Mouse (Mus musculus) frontal cortex, postnatal 14 days (tissue): ENCODE results near the gene Tmem106a.
A peak's percentile ranks its signal among the peaks of the same experiment; 100 is the strongest.
"Not testable (repeated sequence)": the region's sequence is repeated elsewhere in the genome, so short reads cannot be mapped to it uniquely, and the experiment has no call there.

Experiments
- DNase-seq, 2 experiments: peaks; one replicate each; pipeline ENCODE4 v3.0.0; 2022; ENCODE audit warnings: low spot score in 2 of 2

Gene Tmem106a

DNA sequence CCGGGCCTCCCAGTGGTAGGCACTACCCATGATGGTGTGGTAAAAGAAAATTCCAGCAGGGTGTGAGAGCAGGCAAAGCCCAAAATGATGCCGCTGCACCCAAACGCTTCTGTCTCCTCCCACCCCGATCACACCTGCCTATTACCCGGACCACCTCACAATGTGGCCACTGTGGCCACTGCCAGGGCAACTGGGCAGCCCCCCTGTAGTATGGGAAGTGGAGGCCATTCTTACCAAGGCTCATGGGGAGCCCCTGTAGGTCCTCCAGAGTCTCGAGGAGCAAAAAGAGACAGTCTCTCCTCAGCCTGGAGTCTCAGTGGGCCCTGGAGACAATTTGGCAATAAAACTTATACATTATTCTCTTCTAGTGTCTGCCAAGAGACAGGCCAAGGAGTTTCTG, 17.1 kb downstream of the Tmem106a start, which contains the start of gene Gm11634:
Gm11634 (minus strand) TSS at position 101 of the 400 bp plus-strand sequence.
- no peak for DNase-seq

DNA sequence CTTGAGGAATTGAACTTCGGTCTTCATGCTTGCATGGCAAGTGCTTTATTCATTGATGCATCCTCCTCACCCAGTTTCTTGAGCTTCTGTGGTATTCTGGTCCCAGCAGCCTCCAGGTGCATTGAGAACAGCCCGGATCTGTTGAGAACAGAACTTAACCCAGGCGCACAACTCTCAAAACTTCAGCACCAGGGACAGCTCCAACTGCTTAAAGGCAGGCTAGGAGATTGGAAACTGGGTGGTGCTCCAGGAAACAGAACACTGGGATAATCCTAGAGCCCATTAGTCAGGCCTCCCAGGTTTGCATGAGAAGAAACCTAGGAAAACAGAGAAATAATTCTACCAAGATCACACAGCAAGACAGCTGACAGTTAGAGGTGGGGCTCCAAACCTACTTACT, 20.4 kb downstream of the Tmem106a start:
- no peak for DNase-seq

DNA sequence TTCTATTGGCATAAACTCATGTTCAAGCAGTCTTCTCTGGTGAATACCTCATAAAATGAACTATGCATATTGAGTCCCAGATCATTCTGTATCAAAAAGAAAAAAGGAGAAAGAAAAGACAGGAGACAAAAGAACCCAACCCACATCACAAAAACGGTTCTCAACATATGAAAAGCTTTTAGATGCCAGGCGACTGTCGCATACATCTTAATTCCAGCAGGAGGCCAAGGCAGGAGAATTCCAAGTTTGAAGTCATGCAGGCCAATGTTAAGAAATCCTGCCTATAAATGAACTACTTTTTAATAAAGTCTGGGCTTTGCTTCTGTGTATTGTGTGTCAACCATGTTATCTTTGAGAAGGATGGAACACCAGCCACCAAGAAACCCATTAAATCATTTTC, 22.1 kb downstream of the Tmem106a start:
- no peak for DNase-seq

DNA sequence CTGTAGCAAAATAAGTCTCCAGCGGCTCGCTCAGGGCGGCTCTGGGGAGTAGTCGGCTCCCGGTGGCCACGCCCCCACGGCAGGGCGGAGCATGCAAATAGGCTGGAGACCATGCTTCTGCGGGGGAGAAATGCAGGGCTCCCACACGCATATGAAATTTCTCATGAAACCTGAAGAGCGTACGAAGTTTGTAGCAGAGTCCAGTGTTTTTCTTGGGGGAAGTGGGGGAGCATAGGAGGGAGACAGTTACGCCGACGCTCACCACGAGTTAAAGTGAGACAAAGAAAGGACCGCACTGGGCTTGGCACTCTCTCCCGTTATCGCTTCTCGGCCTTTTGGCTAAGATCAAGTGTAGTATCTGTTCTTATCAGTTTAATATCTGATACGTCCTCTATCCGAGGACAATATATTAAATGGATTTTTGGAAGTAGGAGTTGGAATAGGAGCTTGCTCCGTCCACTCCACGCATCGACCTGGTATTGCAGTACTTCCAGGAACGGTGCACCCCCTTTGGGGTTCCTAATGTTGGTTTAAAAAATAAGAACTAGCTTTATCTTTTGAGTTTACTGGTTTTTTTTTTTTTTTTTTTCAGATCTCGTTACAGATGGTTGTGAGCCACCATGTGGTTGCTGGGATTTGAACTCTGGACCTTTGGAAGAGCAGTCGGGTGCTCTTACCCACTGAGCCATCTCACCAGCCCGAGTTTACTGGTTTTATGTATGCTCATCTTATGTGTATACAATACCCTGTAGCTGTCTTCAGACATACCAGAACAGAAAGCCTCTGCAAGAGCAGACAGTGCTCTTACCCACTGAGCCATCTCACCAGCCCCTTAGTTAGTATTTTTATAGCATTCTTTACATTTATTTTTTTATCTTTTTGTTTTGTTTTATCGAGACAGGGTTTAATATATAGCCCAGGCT, 22.8 kb downstream of the Tmem106a start:
- peak in 1 of 2 experiments; percentile 40 for DNase-seq

DNA sequence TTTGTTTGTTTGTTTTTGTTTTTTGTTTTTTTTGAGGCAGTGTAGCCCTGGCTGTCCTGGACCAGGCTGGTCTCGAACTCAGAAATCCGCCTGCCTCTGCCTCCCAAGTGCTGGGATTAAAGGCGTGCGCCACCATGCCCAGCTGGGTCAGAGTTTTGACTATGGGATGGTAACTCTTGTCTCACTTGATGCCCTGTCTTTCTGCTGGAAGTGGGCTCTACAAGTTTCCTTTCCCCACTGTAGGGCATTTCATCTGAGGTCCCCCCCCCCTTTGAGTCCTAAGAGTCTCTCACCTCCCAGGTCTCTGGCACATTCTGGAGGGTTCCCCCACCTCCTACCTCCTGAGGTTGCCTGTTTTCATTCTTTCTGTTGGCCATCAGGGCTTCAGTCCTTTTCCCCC, 25.1 kb downstream of the Tmem106a start:
- not testable (repeated sequence) for DNase-seq

DNA sequence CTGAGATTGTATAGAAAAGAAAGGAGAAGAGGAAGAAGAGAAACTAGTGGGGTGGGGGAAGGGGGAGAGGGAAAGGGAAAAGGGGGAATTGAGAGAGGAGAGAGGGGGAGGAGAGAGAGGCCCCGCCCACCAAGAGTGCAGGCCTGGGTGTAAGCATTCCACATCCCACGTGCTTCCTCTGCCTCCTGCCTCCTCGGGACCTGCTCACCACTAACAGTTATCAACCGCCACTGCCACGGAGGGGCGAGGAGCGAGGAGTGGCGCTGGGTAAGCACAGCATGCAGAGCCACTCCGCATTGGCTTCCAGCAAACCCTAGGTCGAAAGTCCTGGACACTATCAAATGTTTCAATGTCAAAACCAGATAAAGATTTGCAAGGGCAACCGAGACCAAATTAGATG, 28.4 kb downstream of the Tmem106a start:
- DNase-seq: no peak

DNA sequence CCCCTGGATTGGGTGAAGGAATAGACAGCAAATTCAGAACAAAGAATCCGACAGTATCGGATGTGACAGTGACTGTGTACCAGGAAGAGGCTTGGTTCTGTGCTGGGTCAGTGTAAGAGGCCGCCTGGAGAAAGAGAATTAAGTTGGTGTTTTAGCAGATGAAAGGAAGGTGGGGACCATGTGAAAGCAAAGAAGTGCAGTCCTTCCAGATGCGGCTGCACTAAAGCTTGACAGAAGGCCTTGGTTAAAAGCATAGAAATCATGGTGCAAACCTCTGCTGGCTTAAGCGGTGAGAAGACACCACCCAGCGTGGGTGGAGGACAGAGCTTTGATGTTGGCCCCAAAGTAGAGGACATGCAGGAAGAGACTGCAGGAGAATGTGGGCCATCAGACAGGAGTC, 31.6 kb downstream of the Tmem106a start:
- DNase-seq: no peak

DNA sequence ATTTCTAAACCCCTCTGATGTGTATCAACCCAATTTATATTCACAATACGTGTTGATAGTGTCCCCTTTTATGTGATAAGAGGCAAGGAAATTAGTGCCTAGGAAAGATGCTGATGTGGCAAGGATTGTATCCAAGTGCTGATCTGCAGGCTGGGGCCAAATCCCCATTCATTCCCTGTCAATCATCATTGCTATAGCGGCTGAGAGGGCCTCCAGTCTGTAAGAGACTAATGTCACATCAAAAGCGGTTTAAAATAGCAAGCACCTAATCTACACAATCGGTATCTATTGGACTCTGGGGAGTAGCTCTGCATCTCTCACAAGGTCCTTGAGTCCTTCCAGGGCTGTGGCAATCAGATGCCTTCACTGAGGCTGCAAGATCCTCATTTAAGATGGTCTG, 32.1 kb downstream of the Tmem106a start:
- no peak for DNase-seq

DNA sequence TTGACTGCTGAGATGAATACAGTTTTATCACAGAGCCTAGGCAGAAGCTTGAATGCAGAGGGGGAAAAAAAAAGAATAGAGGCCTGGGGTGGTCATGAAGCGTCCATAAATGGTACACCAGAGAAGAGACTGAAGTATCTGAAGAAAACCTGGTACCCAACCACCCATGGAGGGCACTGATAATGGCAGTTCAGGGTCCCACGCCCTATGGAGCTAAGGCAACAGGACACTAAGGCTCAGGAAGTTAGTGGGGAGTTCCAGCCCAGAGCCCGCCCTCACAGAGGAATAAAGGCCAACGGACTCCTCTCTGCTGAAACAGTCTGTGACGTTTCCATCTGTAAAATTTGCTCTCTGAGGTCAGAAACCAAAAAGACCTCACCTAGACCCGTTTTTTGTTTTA, 33.3 kb downstream of the Tmem106a start:
- DNase-seq: no peak

DNA sequence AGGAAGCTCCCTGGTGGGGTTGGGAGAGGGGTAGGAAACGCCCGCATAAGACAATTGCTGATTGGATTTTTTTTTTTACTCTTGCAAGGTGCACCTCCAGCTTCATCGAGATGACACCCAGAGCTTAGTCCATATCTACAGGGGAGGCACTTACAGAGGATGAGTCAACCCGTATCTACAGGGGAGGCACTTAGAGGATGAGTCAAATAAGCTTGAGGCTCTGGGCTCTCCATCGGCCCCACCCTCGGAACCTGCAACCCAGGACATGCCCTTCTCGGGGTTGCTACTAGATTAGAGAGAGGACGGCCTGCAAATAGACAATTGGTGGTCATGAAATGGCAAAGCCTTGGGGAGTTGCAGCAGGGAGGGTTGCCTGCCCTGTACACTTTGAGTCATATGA, 34.1 kb downstream of the Tmem106a start:
- no peak for DNase-seq

DNA sequence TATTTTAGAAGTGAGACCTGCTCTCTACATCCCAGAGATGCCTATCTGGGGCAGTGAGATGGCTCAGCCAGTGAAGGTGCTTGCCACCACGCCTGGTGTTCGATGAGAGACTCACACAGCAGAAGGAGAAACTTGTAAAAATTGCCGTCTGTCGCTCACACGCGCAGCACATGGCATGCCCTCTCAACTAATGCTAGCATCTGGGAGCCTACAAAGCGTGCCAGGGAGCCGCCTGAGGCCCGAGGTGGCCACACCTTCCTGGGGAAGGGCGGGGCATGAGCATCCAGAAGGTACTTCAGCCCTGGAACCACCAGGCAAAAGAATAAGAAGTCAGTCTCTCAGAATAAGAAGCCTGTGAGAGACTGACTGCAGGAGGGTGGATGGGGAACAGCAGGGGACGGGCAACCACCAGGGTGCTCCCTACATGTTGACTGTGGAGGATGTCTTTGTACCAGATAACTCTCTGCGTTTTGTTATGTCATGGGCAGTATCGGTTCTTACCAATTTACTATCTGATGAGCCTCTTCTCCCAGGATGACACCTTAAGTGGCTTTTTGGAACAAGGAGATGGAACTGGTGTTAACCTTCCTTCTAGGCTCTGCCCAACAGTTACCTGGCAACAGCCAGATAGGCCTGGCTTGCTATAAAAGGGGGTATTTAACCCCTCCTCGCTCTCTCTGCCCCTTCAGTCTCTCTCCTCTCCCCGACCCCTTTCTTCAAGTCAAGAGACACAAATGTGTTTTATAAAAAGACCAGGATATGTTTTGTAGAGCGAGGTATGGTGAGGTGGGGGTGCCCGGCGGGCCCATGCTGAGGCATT, 35.1 kb downstream of the Tmem106a start:
- no peak for DNase-seq

DNA sequence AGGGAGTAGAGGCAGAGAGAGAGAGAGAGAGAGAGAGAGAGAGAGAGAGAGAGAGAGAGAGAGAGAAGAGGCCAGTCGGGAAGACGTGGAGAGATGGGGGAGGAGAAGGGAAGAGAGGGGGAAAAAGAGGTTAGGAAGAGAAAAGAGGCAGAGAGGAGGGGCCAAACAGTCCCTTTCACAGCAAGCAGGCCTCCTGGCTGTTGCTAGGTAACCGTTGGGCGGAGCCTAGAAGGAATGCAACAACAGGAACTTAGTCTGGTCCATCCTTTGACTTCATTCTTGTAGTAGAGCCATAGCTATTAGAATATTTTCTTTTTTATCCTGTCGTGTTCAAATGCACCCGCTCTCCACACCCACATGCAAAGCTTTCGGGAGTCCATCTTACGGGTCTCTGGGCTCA, 35.8 kb downstream of the Tmem106a start:
- DNase-seq: no peak

DNA sequence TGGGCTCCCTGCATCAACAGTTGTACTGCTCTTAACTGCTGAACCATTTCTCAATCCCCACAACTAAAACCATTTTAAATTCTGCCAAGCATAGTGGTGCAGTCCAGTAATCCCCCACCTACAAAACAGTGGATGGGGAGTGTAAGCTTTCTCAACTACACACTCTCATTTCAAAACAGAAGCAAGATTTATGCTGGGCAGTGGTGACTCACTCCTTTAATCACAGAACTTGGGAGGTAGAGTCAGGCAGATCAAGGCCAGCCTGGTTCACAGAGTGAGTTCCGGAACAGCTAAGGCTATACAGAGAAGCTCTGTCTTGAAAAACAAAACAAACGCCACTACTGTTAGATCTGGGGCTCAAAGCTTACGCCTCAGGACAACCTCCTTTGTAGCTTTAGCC, 36.6 kb downstream of the Tmem106a start:
- DNase-seq: no peak

DNA sequence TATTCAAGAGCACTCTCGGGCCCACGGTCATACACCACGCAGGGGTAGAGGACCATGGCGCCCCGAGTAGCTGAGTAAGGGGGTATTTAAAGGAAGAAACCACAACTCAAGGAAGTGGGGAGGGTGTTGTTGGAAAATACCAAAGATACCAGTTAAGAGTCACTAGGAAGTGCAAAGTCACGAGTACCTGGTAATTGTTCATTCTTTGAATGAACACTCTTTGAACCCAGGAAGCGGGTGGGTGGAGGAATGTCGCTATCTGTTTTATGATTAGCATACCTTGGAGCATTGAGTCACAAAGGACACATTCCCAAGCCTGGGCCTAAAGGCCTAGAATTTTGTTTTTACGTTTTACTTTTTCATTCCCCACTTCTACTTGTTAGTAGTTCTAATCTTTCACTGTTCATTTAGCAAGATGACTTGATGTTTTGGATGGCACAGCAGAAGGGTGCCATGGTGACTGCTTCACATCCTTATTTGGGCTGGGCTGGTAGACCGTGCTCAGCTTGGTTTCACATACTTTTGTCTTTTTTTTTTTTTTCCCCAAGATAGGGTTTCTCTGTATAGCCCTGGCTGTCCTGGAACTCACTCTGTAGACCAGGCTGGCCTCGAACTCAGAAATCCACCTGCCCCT, 38.1 kb downstream of the Tmem106a start:
- not testable (repeated sequence) for DNase-seq

DNA sequence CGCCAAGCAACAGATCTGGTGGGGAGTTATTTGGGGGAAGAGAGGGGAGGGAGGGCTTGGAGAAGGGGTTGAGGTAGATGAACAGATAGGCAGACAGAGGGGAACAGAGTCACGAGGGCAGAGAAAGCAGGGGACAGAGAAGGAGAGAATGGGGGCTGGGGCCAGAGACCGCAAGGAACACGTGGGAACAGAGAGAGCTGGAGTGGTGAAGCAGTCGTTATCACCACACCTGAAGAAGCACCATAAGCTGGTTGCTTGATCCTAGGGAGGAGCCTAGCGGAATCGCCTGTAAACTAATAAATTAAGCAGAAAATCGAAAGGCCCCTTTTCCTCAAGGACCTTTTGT, 44.6 kb downstream of the Tmem106a start:
- no peak for DNase-seq

DNA sequence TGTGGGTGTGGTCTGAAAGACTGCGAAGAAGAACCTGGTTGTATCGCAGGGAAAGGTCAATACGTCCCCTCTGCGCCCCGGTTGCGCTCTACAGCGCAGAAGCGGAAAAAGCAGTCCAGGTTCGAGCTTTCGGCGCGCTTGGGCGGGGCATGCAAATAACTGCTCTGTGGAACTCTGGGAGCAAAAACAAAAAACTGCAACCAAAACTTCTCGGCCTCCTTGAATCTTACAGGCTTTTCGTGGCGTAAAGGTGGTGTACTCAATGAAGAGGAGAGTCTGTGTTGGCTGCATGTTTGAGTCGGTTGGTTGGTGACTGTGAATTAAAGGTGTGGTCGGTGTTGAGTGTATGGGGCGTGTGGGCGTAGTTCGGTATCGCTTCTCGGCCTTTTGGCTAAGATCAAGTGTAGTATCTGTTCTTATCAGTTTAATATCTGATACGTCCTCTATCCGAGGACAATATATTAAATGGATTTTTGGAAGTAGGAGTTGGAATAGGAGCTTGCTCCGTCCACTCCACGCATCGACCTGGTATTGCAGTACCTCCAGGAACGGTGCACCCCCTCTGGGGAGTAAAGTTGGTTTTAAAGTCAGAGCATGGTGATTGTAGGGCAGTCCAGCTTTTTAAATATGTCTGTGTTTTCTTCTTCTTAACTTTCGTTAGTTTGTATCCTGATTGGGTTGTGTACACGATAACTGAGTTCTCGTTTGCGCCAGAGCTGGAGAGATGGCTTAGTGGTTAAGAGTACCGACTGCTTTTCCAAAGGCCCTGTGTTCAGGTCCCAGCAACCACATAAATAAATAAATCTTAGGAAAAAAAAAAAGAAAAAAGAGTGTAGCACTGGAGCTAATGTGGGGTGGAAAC, 45.2 kb downstream of the Tmem106a start, which contains the start of gene Rdm1:
Rdm1 (plus strand) TSS at position 201 of the 862 bp plus-strand sequence.
- DNase-seq: peak; percentile 72

DNA sequence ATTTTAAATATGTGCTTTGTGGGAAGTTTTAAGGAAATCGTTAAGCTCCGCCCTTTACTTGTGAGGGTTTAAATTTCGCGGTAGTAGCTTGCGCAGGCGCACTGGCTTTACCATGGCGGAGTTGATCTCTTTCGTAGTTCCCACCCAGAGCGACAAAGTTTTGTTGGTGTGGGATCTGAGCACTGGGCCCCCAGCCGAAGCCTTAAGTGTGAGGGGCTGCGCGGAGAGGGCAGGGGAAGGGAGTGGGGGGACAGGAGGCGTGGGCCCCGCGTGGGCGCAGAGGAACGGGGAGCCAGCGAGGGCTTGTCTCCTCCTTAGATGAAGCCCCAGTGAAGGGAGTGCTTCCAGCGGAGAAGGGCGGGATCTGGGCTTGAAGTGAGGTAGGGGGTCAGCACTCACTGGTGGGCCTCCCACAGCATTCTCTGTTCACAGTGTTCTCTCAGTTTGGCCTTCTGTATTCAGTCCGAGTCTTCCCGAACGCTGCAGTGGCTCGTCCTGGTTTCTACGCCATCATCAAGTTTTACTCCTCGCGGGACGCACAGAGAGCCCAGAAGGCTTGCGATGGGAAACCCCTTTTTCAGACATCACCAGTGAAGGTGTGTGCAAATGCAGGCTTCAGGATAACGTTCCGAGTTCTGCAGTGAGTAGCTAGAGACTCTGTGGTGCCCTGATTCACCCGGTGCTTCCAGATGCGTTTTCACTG, 46.0 kb downstream of the Tmem106a start:
- DNase-seq: peak; percentile 55 to 73

DNA sequence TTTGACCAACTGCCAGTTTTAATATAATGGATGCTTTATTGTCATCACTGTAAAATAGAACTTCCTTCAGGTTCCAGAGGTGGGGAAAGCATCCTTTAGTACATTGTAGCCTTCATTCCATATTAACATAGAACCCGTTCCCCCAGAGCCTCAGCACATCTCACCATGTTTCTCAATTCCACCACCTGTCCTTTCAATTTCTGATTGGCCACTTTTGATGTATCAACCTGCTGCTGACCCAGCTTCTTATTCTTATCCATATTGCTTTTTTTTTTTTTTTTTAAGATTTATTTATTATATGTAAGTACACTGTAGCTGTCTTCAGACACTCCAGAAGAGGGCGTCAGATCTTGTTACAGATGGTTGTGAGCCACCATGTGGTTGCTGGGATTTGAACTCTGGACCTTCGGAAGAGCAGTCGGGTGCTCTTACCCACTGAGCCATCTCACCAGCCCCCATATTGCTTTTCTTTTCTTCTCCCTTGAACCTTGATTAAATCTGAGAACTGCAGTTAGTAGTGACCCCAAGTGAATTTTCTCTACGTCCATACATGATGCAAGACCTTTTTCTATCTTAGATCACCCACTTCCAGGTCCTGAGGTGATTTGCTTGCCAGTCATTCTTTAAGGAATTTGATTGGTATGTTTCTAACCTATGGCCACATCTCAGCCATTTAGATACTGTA, 46.8 kb downstream of the Tmem106a start:
- DNase-seq: not testable (repeated sequence)

DNA sequence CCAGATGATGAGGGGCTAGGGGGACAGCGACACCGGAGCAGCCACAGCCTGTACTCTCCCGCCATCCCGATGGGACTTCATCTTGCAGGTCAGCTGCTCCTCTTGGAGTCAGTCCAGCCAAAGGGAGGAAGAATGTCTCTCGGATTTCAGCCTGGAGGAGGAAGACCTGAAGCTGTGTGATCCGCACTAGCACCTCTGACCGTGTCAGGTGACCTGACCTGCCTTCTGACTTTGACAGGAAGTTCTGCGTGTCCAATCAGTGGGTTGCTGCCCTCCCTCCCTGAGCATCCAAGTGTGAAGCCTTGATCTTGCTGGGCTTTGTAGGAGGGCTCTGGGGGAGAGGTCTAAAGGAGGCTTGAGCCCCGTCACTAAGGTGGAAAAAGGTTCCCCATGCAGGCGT, 53.6 kb downstream of the Tmem106a start:
- no peak for DNase-seq

DNA sequence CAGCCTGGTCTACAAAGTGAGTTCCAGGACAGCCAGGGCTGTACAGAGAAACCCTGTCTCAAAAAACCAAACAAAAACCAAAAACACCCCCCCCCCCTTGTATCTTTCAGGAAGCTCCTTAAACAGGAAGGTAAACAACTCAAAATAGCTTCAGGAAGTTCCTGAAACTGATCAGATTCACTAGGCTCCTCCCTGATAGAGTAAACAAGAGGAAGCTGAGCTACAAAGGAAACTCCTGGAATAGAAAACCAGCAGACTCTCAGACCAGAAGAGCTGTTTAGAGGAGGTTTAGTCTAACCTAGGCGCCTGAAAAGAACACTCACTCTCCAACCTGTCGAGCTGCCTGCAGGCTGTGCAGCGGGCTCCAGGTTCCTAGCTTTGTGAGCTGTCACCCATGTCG, 57.7 kb downstream of the Tmem106a start:
- no peak for DNase-seq
